Mouse (Mus musculus): ENCODE measurements around the gene Amy2a1. TPM values are rescaled to one million over a fixed set of nuclear protein-coding genes. Genes with fewer than 3 reads are reported as not detected.
"Not testable (repeated sequence)": the region's sequence is repeated elsewhere in the genome, so short reads cannot be mapped to it uniquely, and the experiment has no call there.

The Amy2a1 gene
- polyA plus RNA-seq (2012; rRNA removed) = 2.8 and 3,185 TPM in 2 replicates

GRCm38 (mm10) chr3:113532328-113532727, at the start of gene Amy2a1:
TSS of gene Amy2a1 (minus strand) at chr3:113532428.
- H3K4me3 ChIP-seq (ENCODE audit: low read depth, low read length); H3K36me3 ChIP-seq (ENCODE audit: control insufficient read depth, insufficient read depth, low read length): not testable (repeated sequence)
- 76% methylated on average over 3 of the region's 3 CpGs for WGBS

GRCm38 (mm10) chr3:113574578-113574977, 42.4 kb upstream of the Amy2a1 start:
- H3K4me1 ChIP-seq (ENCODE audit: control insufficient read depth, insufficient read depth, insufficient read length, low read length) = no peaks in the 10 kb centered on the region
- WGBS = 53% methylated on average over 4 of the region's 4 CpGs
- no peaks in the 10 kb centered on the region for H3K36me3 ChIP-seq (ENCODE audit: control insufficient read depth, insufficient read depth, low read length)
- TF ChIP-seq POLR2A (IDR thresholded peaks at IDR 0.05; ENCODE audit: low read depth, low read length) (no peak), CTCF (IDR thresholded peaks at IDR 0.05; ENCODE audit: extremely low read depth, insufficient read length, insufficient replicate concordance, low read depth, low read length) (no peak)
- no peak overlapping the region for H3K4me3 ChIP-seq (ENCODE audit: low read depth, low read length)
- H3K27me3 ChIP-seq (ENCODE audit: control insufficient read depth, insufficient read depth, low read length) = no peaks in the 10 kb centered on the region
- H3K27ac ChIP-seq (ENCODE audit: insufficient read depth, low read depth, low read length) = no peak overlapping the region

More at GRCm38 (mm10) chr3:113532328-113532727, at the start of gene Amy2a1:
- H3K4me1 ChIP-seq (ENCODE audit: control insufficient read depth, insufficient read depth, insufficient read length, low read length); H3K27ac ChIP-seq (ENCODE audit: insufficient read depth, low read depth, low read length); H3K27me3 ChIP-seq (ENCODE audit: control insufficient read depth, insufficient read depth, low read length): not testable (repeated sequence)

- WGBS = 27% methylated on average over 2 of the region's 2 CpGs
These were observed 41.9 kb upstream of the Amy2a1 start for GRCm38 (mm10) chr3:113574138-113574537.

GRCm38 (mm10) chr3:113572158-113572557, 39.9 kb upstream of the Amy2a1 start:
- WGBS = 48% methylated on average over 3 of the region's 3 CpGs
- Histone ChIP-seq H3K27me3 (ENCODE audit: control insufficient read depth, insufficient read depth, low read length) (no peaks in the 10 kb centered on the region), H3K4me3 (ENCODE audit: low read depth, low read length) (no peak overlapping the region), H3K4me1 (ENCODE audit: control insufficient read depth, insufficient read depth, insufficient read length, low read length) (no peaks in the 10 kb centered on the region), H3K27ac (ENCODE audit: insufficient read depth, low read depth, low read length) (no peak overlapping the region), H3K36me3 (ENCODE audit: control insufficient read depth, insufficient read depth, low read length) (no peaks in the 10 kb centered on the region)
- TF ChIP-seq POLR2A (IDR thresholded peaks at IDR 0.05; ENCODE audit: low read depth, low read length) (no peak), CTCF (IDR thresholded peaks at IDR 0.05; ENCODE audit: extremely low read depth, insufficient read length, insufficient replicate concordance, low read depth, low read length) (no peak)

More at GRCm38 (mm10) chr3:113574138-113574537, 41.9 kb upstream of the Amy2a1 start:
- Histone ChIP-seq H3K27me3 (ENCODE audit: control insufficient read depth, insufficient read depth, low read length) (no peaks in the 10 kb centered on the region), H3K27ac (ENCODE audit: insufficient read depth, low read depth, low read length) (no peak overlapping the region), H3K4me1 (ENCODE audit: control insufficient read depth, insufficient read depth, insufficient read length, low read length) (no peaks in the 10 kb centered on the region), H3K4me3 (ENCODE audit: low read depth, low read length) (no peak overlapping the region), H3K36me3 (ENCODE audit: control insufficient read depth, insufficient read depth, low read length) (no peaks in the 10 kb centered on the region)
- TF ChIP-seq POLR2A (IDR thresholded peaks at IDR 0.05; ENCODE audit: low read depth, low read length) = no peak
- no peak for TF ChIP-seq CTCF (IDR thresholded peaks at IDR 0.05; ENCODE audit: extremely low read depth, insufficient read length, insufficient replicate concordance, low read depth, low read length)

- Histone ChIP-seq H3K27ac (ENCODE audit: insufficient read depth, low read depth, low read length) (no peak overlapping the region), H3K36me3 (ENCODE audit: control insufficient read depth, insufficient read depth, low read length) (no peaks in the 10 kb centered on the region), H3K4me1 (ENCODE audit: control insufficient read depth, insufficient read depth, insufficient read length, low read length) (no peaks in the 10 kb centered on the region), H3K27me3 (ENCODE audit: control insufficient read depth, insufficient read depth, low read length) (no peaks in the 10 kb centered on the region), H3K4me3 (ENCODE audit: low read depth, low read length) (no peak overlapping the region)
- TF ChIP-seq CTCF (IDR thresholded peaks at IDR 0.05; ENCODE audit: extremely low read depth, insufficient read length, insufficient replicate concordance, low read depth, low read length) (no peak), POLR2A (IDR thresholded peaks at IDR 0.05; ENCODE audit: low read depth, low read length) (no peak)
These were observed 7.5 kb upstream of the Amy2a1 start for GRCm38 (mm10) chr3:113539692-113540091.

Other genes starting within 250 kb of the Amy2a1 start
- gene Amy2a4, start 241.0 kb downstream of the Amy2a1 start, polyA plus RNA-seq (2012; rRNA removed) = 0.81 and 252 TPM in 2 replicates
- gene Amy2a3, start 208.4 kb downstream of the Amy2a1 start, polyA plus RNA-seq (2012; rRNA removed) = 0.81 and 252 TPM in 2 replicates
- 0.81 and 252 TPM in 2 replicates for gene Amy2a2, start 175.8 kb downstream of the Amy2a1 start, polyA plus RNA-seq (2012; rRNA removed)
- gene Amy1, start 74.3 kb upstream of the Amy2a1 start, polyA plus RNA-seq (2012; rRNA removed) = 0.13 and 0.52 TPM in 2 replicates
- 2.1 and 2.7 TPM in 2 replicates for gene Rnpc3, start 97.7 kb upstream of the Amy2a1 start, polyA plus RNA-seq (2012; rRNA removed)